Mouse (Mus musculus): ENCODE measurements at regions not wholly inside any gene's neighbourhood (a gene's known extent, or its start where the extent isn't known, plus 50 kb on each side); places are given as distances from the start of the nearest gene placed in this dataset.
A peak's percentile ranks its signal among the peaks of the same experiment; 100 is the strongest.
"Not testable (repeated sequence)": the region's sequence is repeated elsewhere in the genome, so short reads cannot be mapped to it uniquely, and the experiment has no call there.

GRCm38 (mm10) chr7:106296912-106297311 is 81.8 kb upstream of the Gvin1 start:
- peak; percentile 100 for ATAC-seq (replicated peaks; ENCODE audit: poor library complexity)

GRCm38 (mm10) chr7:106284841-106285240 is 69.7 kb upstream of the Gvin1 start:
- ATAC-seq (replicated peaks; ENCODE audit: poor library complexity): not testable (repeated sequence)

GRCm38 (mm10) chr7:106279946-106280345 is 64.8 kb upstream of the Gvin1 start:
- peak; percentile 70 for ATAC-seq (replicated peaks; ENCODE audit: poor library complexity)

GRCm38 (mm10) chr7:106270947-106271346 is 55.8 kb upstream of the Gvin1 start:
- ATAC-seq (replicated peaks; ENCODE audit: poor library complexity): not testable (repeated sequence)

All from megakaryocyte progenitor cell, adult 5-6 weeks (primary cell).